ENCODE assay signal across 8 mouse cellular contexts in genomic region chr8:46859164-46859846, GRCm38 (mm10).
DNase-seq lines count a peak whose midpoint lies in the region; ATAC-seq lines count a peak whose summit lies in the region.
"Had no signal": no experiment of that assay in that cellular context is flagged by ENCODE, and none has a peak within 500 bp of the region (broad histone marks: within the 10 kb centered on the region; RNA-seq: fewer than 3 reads in every experiment).

No protein-coding gene starts in this region.

- H3K9me3 ChIP-seq in liver, embryonic 13.5 days (replicated peaks): no peaks in the 10 kb centered on the region
- no peaks in the 10 kb centered on the region for H3K9me3 ChIP-seq in limb, embryonic 11.5 days (ENCODE audit: control insufficient read depth, low read length)
- H3K9me3 ChIP-seq in stomach, embryonic 15.5 days: no peaks in the 10 kb centered on the region
- H3K9me3 ChIP-seq in hindbrain, embryonic 16.5 days (ENCODE audit: control insufficient read depth, low read length): no peaks in the 10 kb centered on the region
- H3K9me3 ChIP-seq: embryonic facial prominence, embryonic 15.5 days had no signal

- H3K4me3 ChIP-seq in liver, embryonic 13.5 days (replicated peaks): no peak overlapping the region
- H3K4me3 ChIP-seq in limb, embryonic 11.5 days (ENCODE audit: low read depth, low read length): no peak overlapping the region
- no peak overlapping the region for H3K4me3 ChIP-seq in stomach, embryonic 15.5 days (replicated peaks)
- H3K4me3 ChIP-seq in hindbrain, embryonic 16.5 days (ENCODE audit: low read length): no peak overlapping the region
- H3K4me3 ChIP-seq: embryonic facial prominence, embryonic 15.5 days had no signal

- H3K9ac ChIP-seq in liver, embryonic 13.5 days: no peak overlapping the region
- H3K9ac ChIP-seq in limb, embryonic 11.5 days (ENCODE audit: low read length): no peak overlapping the region
- H3K9ac ChIP-seq in stomach, embryonic 15.5 days: no peak overlapping the region
- no peak overlapping the region for H3K9ac ChIP-seq in hindbrain, embryonic 16.5 days (ENCODE audit: low read depth, low read length)
- H3K9ac ChIP-seq: embryonic facial prominence, embryonic 15.5 days had no signal

- DNase-seq in liver, embryonic 13.5 days: no peak
- no peak for DNase-seq in liver
- peak; percentile 25 for DNase-seq in limb, embryonic 11.5 days (ENCODE audit: low spot score)
- no peak for DNase-seq in adrenal gland, adult 18-20 months (ENCODE audit: low spot score in 2 of 2)

- whole genome bisulfite sequencing in liver, embryonic 13.5 days (ENCODE audit: insufficient replicate concordance): 13% methylated on average over 7 of the region's 7 CpGs
- WGBS in limb, embryonic 11.5 days: 40% methylated on average over 7 of the region's 7 CpGs
- WGBS in stomach, embryonic 15.5 days: 34% methylated on average over 7 of the region's 7 CpGs
- WGBS in hindbrain, embryonic 16.5 days: 56% methylated on average over 7 of the region's 7 CpGs

- no peak for ATAC-seq in liver, embryonic 13.5 days (ENCODE audit: low read depth)
- peak; percentile 78 for ATAC-seq in common myeloid progenitor, adult 5-6 weeks (replicated peaks; ENCODE audit: low read depth, poor library complexity, severe bottlenecking)
- no peak for ATAC-seq in limb, embryonic 11.5 days (ENCODE audit: insufficient number of reproducible peaks, low FRiP score, low TSS enrichment, low read depth)
- ATAC-seq in stomach, embryonic 15.5 days (ENCODE audit: insufficient read depth, low FRiP score, low read depth): no peak
- no peak for ATAC-seq in hindbrain, embryonic 16.5 days

- H3K4me2 ChIP-seq in liver, embryonic 13.5 days: no peak overlapping the region
- H3K4me2 ChIP-seq in limb, embryonic 11.5 days (ENCODE audit: low read depth, severe bottlenecking): no peak overlapping the region
- H3K4me2 ChIP-seq in stomach, embryonic 15.5 days: no peak overlapping the region
- no peak overlapping the region for H3K4me2 ChIP-seq in hindbrain, embryonic 16.5 days (ENCODE audit: low read length)
- H3K4me2 ChIP-seq: embryonic facial prominence, embryonic 15.5 days had no signal

- peaks cover 13% of the 10 kb centered on the region for H3K4me1 ChIP-seq in liver, embryonic 13.5 days (replicated peaks)
- no peaks in the 10 kb centered on the region for H3K4me1 ChIP-seq in limb, embryonic 11.5 days (ENCODE audit: control insufficient read depth, insufficient read depth, low read length)
- 0 out of 2 replicates have a peak, but pooled peaks cover 3% of the 10 kb centered on the region for H3K4me1 ChIP-seq in stomach, embryonic 15.5 days
- no peaks in the 10 kb centered on the region for H3K4me1 ChIP-seq in hindbrain, embryonic 16.5 days (ENCODE audit: control insufficient read depth, insufficient read depth, low read depth, low read length)
- H3K4me1 ChIP-seq: embryonic facial prominence, embryonic 15.5 days had no signal

- 0 out of 2 replicates have a peak overlapping the region, but pooled peaks have one; percentile 6 for H3K27ac ChIP-seq in liver, embryonic 13.5 days
- H3K27ac ChIP-seq in limb, embryonic 11.5 days (replicated peaks; ENCODE audit: low read depth, low read length): no peak overlapping the region
- H3K27ac ChIP-seq in stomach, embryonic 15.5 days: peak overlapping the region; percentile 67; the same call in 1 of the 2 replicates
- H3K27ac ChIP-seq in hindbrain, embryonic 16.5 days (ENCODE audit: low read depth, low read length): no peak overlapping the region; the same call in 1 of the 2 replicates

- H3K27me3 ChIP-seq in liver, embryonic 13.5 days: no peaks in the 10 kb centered on the region
- H3K27me3 ChIP-seq in limb, embryonic 11.5 days (ENCODE audit: control insufficient read depth, insufficient read depth, low read length): no peaks in the 10 kb centered on the region
- H3K27me3 ChIP-seq in stomach, embryonic 15.5 days (replicated peaks): no peaks in the 10 kb centered on the region
- H3K27me3 ChIP-seq in hindbrain, embryonic 16.5 days (replicated peaks; ENCODE audit: control insufficient read depth, insufficient read depth, low read length): no peaks in the 10 kb centered on the region
- H3K27me3 ChIP-seq: embryonic facial prominence, embryonic 15.5 days had no signal

- H3K36me3 ChIP-seq in liver, embryonic 13.5 days: no peaks in the 10 kb centered on the region
- H3K36me3 ChIP-seq in limb, embryonic 11.5 days (ENCODE audit: control insufficient read depth, insufficient read depth, low read length): no peaks in the 10 kb centered on the region
- no peaks in the 10 kb centered on the region for H3K36me3 ChIP-seq in stomach, embryonic 15.5 days
- no peaks in the 10 kb centered on the region for H3K36me3 ChIP-seq in hindbrain, embryonic 16.5 days (ENCODE audit: control insufficient read depth, insufficient read depth, low read length)
- H3K36me3 ChIP-seq: embryonic facial prominence, embryonic 15.5 days had no signal

Comparison
In these comparisons a context has a peak if more than half of its experiments do, and no peak if none do; other contexts are left out.
1. H3K27ac ChIP-seq: peak in liver, embryonic 13.5 days (single experiment) and stomach, embryonic 15.5 days (single experiment); none in limb, embryonic 11.5 days (single experiment) and hindbrain, embryonic 16.5 days (single experiment).